Mouse (Mus musculus) limb, embryonic 14.5 days (tissue): Measurements from ENCODE around the gene Rex1bd. TPM values are rescaled to one million over a fixed set of nuclear protein-coding genes. Genes with fewer than 3 reads are reported as not detected.
"Not testable (repeated sequence)": the region's sequence is repeated elsewhere in the genome, so short reads cannot be mapped to it uniquely, and the experiment has no call there.

Source experiments
- ATAC-seq: fragments of 200-750 bp; cut with Nextera tagmentation; 2 replicates; pipeline ENCODE4 v1.8.0; 2017; ENCODE audit warnings: low read depth, moderate number of reproducible peaks, moderate TSS enrichment; ENCODE audit not compliant: low FRiP score
- DNase-seq: peaks from one replicate; pipeline ENCODE4 v3.0.0-alpha.2; 2015; ENCODE audit warnings: low spot score
- H3K27ac ChIP-seq: fragments of 300-500 bp; sonication (generic); replicated peaks from 2 replicates; pipeline ENCODE4 v1.5.1; 2014; ENCODE audit warnings: low read depth, mild to moderate bottlenecking, low read length, moderate library complexity, mixed read lengths
- H3K27me3 ChIP-seq: fragments of 300-500 bp; sonication (generic); 2 replicates; pipeline ENCODE4 v1.6.1; 2014; ENCODE audit warnings: low read length, mixed read lengths; ENCODE audit not compliant: control insufficient read depth, insufficient read depth
- H3K36me3 ChIP-seq: fragments of 300-500 bp; sonication (generic); 2 replicates; pipeline ENCODE4 v1.6.1; 2014; ENCODE audit warnings: mild to moderate bottlenecking, low read length, moderate library complexity, mixed read lengths; ENCODE audit not compliant: control insufficient read depth, insufficient read depth
- H3K4me1 ChIP-seq: fragments of 300-500 bp; sonication (generic); 2 replicates; pipeline ENCODE4 v1.6.1; 2014; ENCODE audit warnings: antibody characterized with exemption, low read length, mixed read lengths; ENCODE audit not compliant: control insufficient read depth, insufficient read depth
- H3K4me2 ChIP-seq: fragments of 300-500 bp; sonication (generic); replicated peaks from 2 replicates; pipeline ENCODE4 v1.6.1; 2014; ENCODE audit warnings: low read depth, mild to moderate bottlenecking, low read length, moderate library complexity; ENCODE audit not compliant: severe bottlenecking
- H3K4me3 ChIP-seq: fragments of 300-500 bp; sonication (generic); replicated peaks from 2 replicates; pipeline ENCODE4 v1.5.1; 2014; ENCODE audit warnings: low read length
- H3K9ac ChIP-seq: fragments of 300-500 bp; sonication (generic); 2 replicates; pipeline ENCODE4 v1.6.1; 2014; ENCODE audit warnings: mild to moderate bottlenecking, low read depth, low read length, moderate library complexity; ENCODE audit not compliant: severe bottlenecking
- H3K9me3 ChIP-seq: fragments of 300-500 bp; sonication (generic); 2 replicates; pipeline ENCODE4 v1.6.1; 2016; ENCODE audit warnings: low read length; ENCODE audit not compliant: control insufficient read depth
- POLR2A ChIP-seq: fragments of 200-500 bp; IDR thresholded peaks from 2 replicates; pipeline ENCODE4 v1.8.0; 2012; ENCODE audit warnings: inconsistent platforms, mild to moderate bottlenecking, moderate library complexity, borderline replicate concordance; ENCODE audit not compliant: insufficient read depth, insufficient read length; ENCODE audit errors: extremely low read depth
- WGBS: fragments of 180-500 bp; shearing (Covaris S2); extraction: QIAGEN DNeasy Blood & Tissue Kit; methylation state at CpG from one replicate; pipeline ENCODE4 v1.1.7; 2014; 5-methylcytosine and 5-hydroxymethylcytosine counted together
- polyA plus RNA-seq, 2 experiments: library from polyadenylated mRNA; depleted of rRNA in 1 of 2; stranded (reverse) in 1 of 2; unstranded in 1 of 2; fragments of >200 nt; fragmentation: Nextera tagmentation in 1 of 2; extraction: Ambion mirVana in 1 of 2; gene quantifications; 2 replicates each; pipeline versions ENCODE4 v1.2.1 to v1.2.3; 2012 to 2014

The Rex1bd gene
- polyA plus RNA-seq, 2 experiments = 152 to 154 TPM

DNA sequence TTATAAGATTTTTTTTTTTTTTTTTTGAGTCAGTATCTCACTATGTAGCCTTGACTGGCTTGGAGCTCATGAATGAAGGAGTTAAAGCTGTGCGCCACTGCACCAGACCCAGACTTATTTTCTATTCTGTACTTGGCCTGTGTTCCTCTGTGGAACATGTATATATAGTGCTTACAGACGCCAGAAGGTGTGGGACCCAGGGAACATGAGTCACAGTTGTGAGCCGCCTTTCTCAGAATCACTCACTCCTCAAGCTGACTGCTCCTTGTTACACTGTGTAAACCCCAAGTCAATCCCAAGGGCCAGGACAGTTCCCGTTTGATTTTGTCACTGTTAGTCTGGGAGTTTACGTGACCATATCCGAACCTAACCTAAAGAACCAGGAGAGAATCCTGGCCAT is 12.5 kb upstream of the Rex1bd start:
- ATAC-seq = no peak

DNA sequence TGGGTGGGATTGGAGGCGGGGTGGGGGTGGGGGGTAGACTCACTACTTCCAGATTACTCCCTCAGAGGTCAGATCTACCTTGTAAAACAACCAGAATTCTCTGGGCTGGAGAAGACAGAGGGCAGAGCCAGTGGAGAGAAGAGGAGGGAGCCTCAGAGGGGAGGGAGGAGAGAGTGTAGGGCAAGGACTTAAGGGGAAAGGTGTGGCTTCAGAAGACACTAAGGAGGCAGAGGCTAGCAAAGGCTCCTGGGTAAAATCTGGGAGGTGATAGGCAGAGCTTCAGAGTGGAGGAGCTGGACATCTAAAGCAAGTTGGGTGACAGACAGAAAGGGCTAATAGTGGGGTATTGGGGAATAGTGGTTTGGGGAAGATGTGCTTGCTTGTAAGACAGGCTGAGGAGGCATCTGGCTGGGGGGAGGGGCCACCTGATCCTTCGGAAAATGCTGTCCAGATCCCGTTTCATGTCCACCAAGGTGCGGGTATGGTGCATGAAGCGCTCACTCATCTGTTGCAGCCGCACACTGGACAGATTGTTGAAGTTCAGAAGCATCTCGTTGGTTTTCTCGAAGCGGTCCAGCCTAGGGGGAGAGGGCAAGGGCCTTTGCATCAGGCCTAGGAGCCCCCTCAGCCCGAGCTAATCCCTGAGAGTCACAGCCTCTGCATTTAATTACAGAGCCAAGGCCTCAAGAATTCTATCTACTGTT is 11.5 kb upstream of the Rex1bd start:
- TF ChIP-seq POLR2A = no peak
- H3K4me2 ChIP-seq = no peak overlapping the region
- no peak overlapping the region for H3K4me3 ChIP-seq
- peaks cover 30% of the 10 kb centered on the region for H3K36me3 ChIP-seq
- H3K4me1 ChIP-seq = no peaks in the 10 kb centered on the region; the same call in 1 of the 2 replicates
- no peaks in the 10 kb centered on the region for H3K27me3 ChIP-seq
- no peak overlapping the region for H3K9ac ChIP-seq
- DNase-seq (no peak), ATAC-seq (no peak)
- H3K9me3 ChIP-seq = no peaks in the 10 kb centered on the region
- no peak overlapping the region for H3K27ac ChIP-seq
- 70% methylated on average over 10 of the region's 10 CpGs for WGBS

More for the DNA sequence above, 12.5 kb upstream of the Rex1bd start:
- Histone ChIP-seq H3K4me3 (no peak overlapping the region), H3K27me3 (no peaks in the 10 kb centered on the region), H3K27ac (no peak overlapping the region), H3K9me3 (no peaks in the 10 kb centered on the region), H3K36me3 (peaks cover 25% of the 10 kb centered on the region), H3K4me2 (no peak overlapping the region), H3K4me1 (peaks cover 3% of the 10 kb centered on the region), H3K9ac (no peak overlapping the region)
- WGBS = 86% methylated on average over 6 of the region's 6 CpGs
- no peak for TF ChIP-seq POLR2A
- no peak for DNase-seq

DNA sequence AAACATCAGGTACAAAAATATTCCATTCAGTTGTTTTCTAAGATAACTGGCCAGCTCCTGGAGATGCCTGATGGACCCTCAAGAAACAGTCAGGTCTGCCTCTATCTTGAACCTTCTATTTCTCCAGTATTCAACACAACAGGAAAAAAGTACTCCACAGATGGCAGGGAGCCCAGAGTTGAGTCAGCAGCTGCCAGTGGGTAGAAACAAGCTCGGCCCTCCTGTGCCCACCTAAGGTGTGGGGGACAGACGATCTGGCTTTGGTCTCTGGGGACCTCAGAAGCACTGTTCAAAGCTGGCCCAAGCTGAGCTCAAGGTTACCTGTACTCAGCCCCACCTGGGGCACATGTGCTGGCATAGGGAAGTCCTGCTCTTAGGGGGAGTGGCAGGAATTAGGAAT is 6.9 kb upstream of the Rex1bd start:
- Histone ChIP-seq H3K4me1 (peaks cover 10% of the 10 kb centered on the region), H3K4me2 (no peak overlapping the region), H3K9me3 (no peaks in the 10 kb centered on the region), H3K36me3 (peaks cover 38% of the 10 kb centered on the region), H3K27me3 (no peaks in the 10 kb centered on the region), H3K9ac (no peak overlapping the region), H3K27ac (no peak overlapping the region), H3K4me3 (no peak overlapping the region)
- DNase-seq (no peak), ATAC-seq (no peak)
- TF ChIP-seq POLR2A = no peak
- WGBS = 70% methylated on average over 2 of the region's 2 CpGs

DNA sequence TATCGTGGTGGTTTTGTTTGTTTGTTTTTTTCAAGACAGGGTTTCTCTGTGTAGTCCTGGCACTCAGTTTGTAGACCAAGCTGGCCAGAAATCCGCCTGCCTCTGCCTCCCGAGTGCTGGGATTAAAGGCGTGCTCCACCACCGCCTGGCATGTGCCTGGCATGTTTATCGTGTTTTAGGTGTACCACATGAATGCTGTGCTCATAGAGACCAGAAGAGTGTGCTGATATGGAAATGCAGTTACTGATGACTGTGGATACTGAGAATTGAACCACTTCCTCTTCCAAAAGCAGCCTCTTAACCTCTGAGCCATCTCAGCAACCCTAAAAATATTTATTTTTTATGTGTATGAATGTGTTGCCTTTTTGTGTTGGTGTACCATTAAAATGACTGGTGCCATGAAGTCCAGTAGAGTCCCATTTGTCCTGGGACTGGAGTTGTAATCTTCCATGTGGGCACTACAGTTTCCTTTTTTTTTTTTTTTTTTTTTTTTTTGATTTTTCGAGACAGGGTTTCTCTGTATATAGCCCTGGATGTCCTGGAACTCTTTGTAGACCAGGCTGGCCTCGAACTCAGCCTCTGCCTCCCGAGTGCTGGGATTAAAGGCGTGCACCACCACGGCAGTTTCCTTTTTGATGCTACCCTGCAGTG is 5.8 kb upstream of the Rex1bd start:
- Histone ChIP-seq H3K27ac (no peak overlapping the region), H3K4me2 (no peak overlapping the region), H3K4me3 (no peak overlapping the region), H3K9me3 (no peaks in the 10 kb centered on the region), H3K4me1 (peaks cover 10% of the 10 kb centered on the region), H3K36me3 (peaks cover 47% of the 10 kb centered on the region), H3K27me3 (no peaks in the 10 kb centered on the region), H3K9ac (no peak overlapping the region)
- ATAC-seq = no peak
- TF ChIP-seq POLR2A = no peak
- WGBS = 92% methylated on average over 11 of the region's 11 CpGs
- DNase-seq = no peak

DNA sequence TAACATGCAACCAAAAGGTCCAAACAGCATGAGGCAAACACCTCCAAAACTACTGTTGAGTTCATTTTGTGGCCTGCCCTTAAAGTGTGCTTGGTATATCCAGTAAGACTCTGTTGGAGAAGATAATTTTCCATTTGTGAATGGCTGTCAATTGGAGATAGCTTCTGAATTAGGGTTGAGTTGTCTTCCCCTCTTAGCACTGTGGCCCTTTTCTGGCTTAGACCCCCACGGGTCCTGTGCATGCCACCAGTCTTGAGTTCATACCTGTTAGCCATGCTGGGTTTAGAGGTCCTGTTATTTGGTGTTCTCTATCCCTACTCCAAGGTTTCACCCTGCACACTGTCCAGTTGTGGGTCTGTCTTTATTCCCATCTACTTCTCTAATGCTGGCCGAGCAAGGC is 5.2 kb upstream of the Rex1bd start:
- Histone ChIP-seq H3K4me3 (no peak overlapping the region), H3K4me2 (no peak overlapping the region), H3K36me3 (peaks cover 52% of the 10 kb centered on the region), H3K27ac (no peak overlapping the region), H3K9ac (no peak overlapping the region), H3K9me3 (no peaks in the 10 kb centered on the region), H3K27me3 (no peaks in the 10 kb centered on the region), H3K4me1 (peaks cover 12% of the 10 kb centered on the region)
- DNase-seq = no peak
- ATAC-seq = no peak
- no peak for TF ChIP-seq POLR2A
- WGBS = 92% methylated on average over 2 of the region's 2 CpGs

DNA sequence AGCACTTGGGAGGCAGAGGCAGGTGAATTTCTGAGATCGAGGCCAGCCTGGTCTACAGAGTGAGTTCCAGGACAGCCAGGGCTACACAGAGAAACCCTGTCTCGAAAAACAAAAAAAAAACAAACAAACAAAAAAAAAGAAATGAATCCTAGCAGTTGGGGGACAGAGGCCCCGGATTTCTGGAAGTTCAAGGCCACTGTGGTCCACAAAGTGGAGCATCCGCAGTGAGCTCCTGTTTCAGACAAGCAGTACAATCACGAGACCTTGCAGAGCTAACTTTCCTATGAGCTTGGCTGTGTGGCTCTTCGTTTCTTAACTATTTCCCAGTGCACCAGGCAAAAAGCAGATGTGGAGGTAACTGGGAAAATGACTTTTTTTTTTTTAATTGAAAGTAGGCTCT is 4.6 kb upstream of the Rex1bd start:
- H3K9me3 ChIP-seq, ATAC-seq, DNase-seq, H3K27ac ChIP-seq, H3K27me3 ChIP-seq: not testable (repeated sequence)
- Histone ChIP-seq H3K4me1 (peaks cover 13% of the 10 kb centered on the region), H3K4me2 (peak overlapping the region; percentile 88), H3K36me3 (peaks cover 47% of the 10 kb centered on the region), H3K9ac (peak overlapping the region; percentile 95; the same call in 1 of the 2 replicates), H3K4me3 (peak overlapping the region; percentile 97)
- 82% methylated on average over 6 of the region's 6 CpGs for WGBS
